Mouse (Mus musculus) forebrain, embryonic 14.5 days (tissue): ENCODE measurements at regions not wholly inside any gene's neighbourhood (a gene's known extent, or its start where the extent isn't known, plus 50 kb on each side); places are given as distances from the start of the nearest gene placed in this dataset.

ENCODE experiments used
- ATAC-seq: fragments of 200-750 bp; cut with Nextera tagmentation; 2 replicates; pipeline ENCODE4 v1.8.0; 2017; ENCODE audit warnings: mild to moderate bottlenecking, moderate library complexity
- DNase-seq: peaks from one replicate; pipeline ENCODE4 v3.0.0-alpha.2; 2015; ENCODE audit warnings: low spot score
- H3K27ac ChIP-seq: fragments of 300-500 bp; sonication (generic); 2 replicates; pipeline ENCODE4 v1.5.1; 2014; ENCODE audit warnings: low read depth, mild to moderate bottlenecking, control low read depth, low read length, moderate library complexity
- H3K27me3 ChIP-seq: fragments of 300-500 bp; sonication (generic); replicated peaks from 2 replicates; pipeline ENCODE4 v1.6.1; 2014; ENCODE audit warnings: low read length, control low read depth, mixed read lengths; ENCODE audit not compliant: control insufficient read depth, insufficient read depth
- H3K36me3 ChIP-seq: fragments of 300-500 bp; sonication (generic); 2 replicates; pipeline ENCODE4 v1.6.1; 2014; ENCODE audit warnings: low read length, control low read depth; ENCODE audit not compliant: control insufficient read depth, insufficient read depth
- H3K4me1 ChIP-seq: fragments of 300-500 bp; sonication (generic); 2 replicates; pipeline ENCODE4 v1.6.1; 2014; ENCODE audit warnings: antibody characterized with exemption, low read length, control low read depth; ENCODE audit not compliant: control insufficient read depth, insufficient read depth
- H3K4me2 ChIP-seq: fragments of 300-500 bp; sonication (generic); 2 replicates; pipeline ENCODE4 v1.6.1; 2014; ENCODE audit warnings: mild to moderate bottlenecking, control low read depth, low read length
- H3K4me3 ChIP-seq: fragments of 300-500 bp; sonication (generic); 2 replicates; pipeline ENCODE4 v1.5.1; 2014; ENCODE audit warnings: low read depth, low read length, control low read depth
- H3K9ac ChIP-seq: fragments of 300-500 bp; sonication (generic); 2 replicates; pipeline ENCODE4 v1.6.1; 2014; ENCODE audit warnings: mild to moderate bottlenecking, low read length, control low read depth, moderate library complexity
- H3K9me3 ChIP-seq: fragments of 300-500 bp; sonication (generic); replicated peaks from 2 replicates; pipeline ENCODE4 v1.6.1; 2016; ENCODE audit warnings: low read length, control low read depth, mixed read lengths; ENCODE audit not compliant: control insufficient read depth
- WGBS: fragments of 180-500 bp; shearing (Covaris S2); extraction: QIAGEN DNeasy Blood & Tissue Kit; methylation state at CpG from one replicate; pipeline ENCODE4 v1.1.7; 2014; 5-methylcytosine and 5-hydroxymethylcytosine counted together

- Histone ChIP-seq H3K36me3 (no peaks in the 10 kb centered on the region), H3K4me2 (no peak overlapping the region), H3K4me1 (peaks cover 29% of the 10 kb centered on the region), H3K9ac (no peak overlapping the region), H3K4me3 (no peak overlapping the region), H3K27me3 (0 out of 2 replicates have a peak, but pooled peaks cover 2% of the 10 kb centered on the region), H3K9me3 (no peaks in the 10 kb centered on the region), H3K27ac (no peak overlapping the region)
- DNase-seq (no peak), ATAC-seq (no peak)
- WGBS: 19% methylated on average over 2 of the region's 2 CpGs
These were observed 183.0 kb upstream of the Tle1 start for GRCm38 (mm10) chr4:72383729-72384128.

DNA sequence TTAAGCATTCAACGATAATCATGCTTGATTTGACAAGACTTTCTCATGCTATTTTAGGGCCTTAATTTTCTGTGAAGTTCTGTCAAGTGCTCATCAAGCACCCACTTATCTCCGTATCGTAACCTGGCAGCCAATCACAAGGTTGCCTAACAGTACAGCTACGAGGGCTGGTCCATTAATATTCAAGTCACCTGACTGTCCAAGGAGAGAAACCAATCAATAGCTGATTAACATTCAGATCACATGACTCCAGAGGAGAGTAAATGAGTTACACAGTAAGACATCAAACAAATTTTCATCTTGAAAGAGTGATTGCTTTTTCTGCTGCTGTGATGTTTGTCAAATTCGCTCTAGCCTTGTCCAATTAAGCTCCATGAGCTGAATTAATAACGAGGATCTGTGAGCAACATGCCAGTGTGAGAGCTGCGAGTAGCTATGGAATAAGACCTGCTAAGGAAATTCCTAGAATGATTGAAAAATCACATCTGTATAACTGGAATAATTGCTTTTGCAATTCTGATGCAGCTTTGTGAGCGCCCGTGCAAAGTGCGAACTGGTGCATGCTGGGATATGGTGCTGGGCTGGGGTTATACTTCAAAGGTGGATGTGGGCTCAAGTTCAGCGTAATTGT lies 181.9 kb upstream of the Tle1 start:
- H3K4me3 ChIP-seq: no peak overlapping the region
- H3K27me3 ChIP-seq: 0 out of 2 replicates have a peak, but pooled peaks cover 2% of the 10 kb centered on the region
- no peaks in the 10 kb centered on the region for H3K9me3 ChIP-seq
- peaks cover 29% of the 10 kb centered on the region for H3K4me1 ChIP-seq
- DNase-seq (peak; percentile 84), ATAC-seq (peak; percentile 49)
- 8% methylated on average over 11 of the region's 11 CpGs for WGBS
- H3K27ac ChIP-seq: no peak overlapping the region
- H3K4me2 ChIP-seq: peak overlapping the region; percentile 35
- H3K9ac ChIP-seq: no peak overlapping the region
- no peaks in the 10 kb centered on the region for H3K36me3 ChIP-seq

DNA sequence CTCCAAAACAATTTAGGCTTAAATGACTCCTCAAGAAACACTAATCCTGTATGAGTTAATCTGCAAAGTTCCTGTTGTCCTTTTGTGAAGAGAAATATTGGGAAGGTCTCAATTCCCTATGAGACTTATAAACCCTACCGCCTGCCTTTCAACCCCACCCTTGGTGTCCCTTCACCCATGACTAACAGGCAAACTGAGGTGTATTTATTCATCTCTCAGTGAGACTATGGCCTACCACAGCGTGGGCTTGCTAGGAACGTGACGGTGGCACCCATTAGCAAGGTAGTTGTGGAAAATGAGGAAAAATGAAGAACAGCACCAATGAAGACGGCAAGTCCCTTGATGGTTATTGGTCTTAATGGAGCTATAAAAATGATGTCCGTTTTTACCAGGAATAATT lies 181.0 kb upstream of the Tle1 start:
- Histone ChIP-seq H3K9ac (no peak overlapping the region), H3K36me3 (no peaks in the 10 kb centered on the region), H3K4me2 (no peak overlapping the region), H3K27ac (no peak overlapping the region), H3K27me3 (0 out of 2 replicates have a peak, but pooled peaks cover 2% of the 10 kb centered on the region), H3K9me3 (no peaks in the 10 kb centered on the region), H3K4me1 (peaks cover 29% of the 10 kb centered on the region), H3K4me3 (no peak overlapping the region)
- ATAC-seq: no peak
- 19% methylated on average over 6 of the region's 6 CpGs for WGBS
- peak; percentile 17 for DNase-seq

GRCm38 (mm10) chr4:72381116-72381515 lies 180.4 kb upstream of the Tle1 start:
- Histone ChIP-seq H3K9ac (no peak overlapping the region), H3K4me3 (no peak overlapping the region), H3K27me3 (0 out of 2 replicates have a peak, but pooled peaks cover 2% of the 10 kb centered on the region), H3K9me3 (no peaks in the 10 kb centered on the region), H3K36me3 (no peaks in the 10 kb centered on the region), H3K4me2 (no peak overlapping the region), H3K4me1 (peaks cover 29% of the 10 kb centered on the region), H3K27ac (no peak overlapping the region)
- 11% methylated on average over 3 of the region's 3 CpGs for WGBS
- ATAC-seq: no peak
- DNase-seq: peak; percentile 39

DNA sequence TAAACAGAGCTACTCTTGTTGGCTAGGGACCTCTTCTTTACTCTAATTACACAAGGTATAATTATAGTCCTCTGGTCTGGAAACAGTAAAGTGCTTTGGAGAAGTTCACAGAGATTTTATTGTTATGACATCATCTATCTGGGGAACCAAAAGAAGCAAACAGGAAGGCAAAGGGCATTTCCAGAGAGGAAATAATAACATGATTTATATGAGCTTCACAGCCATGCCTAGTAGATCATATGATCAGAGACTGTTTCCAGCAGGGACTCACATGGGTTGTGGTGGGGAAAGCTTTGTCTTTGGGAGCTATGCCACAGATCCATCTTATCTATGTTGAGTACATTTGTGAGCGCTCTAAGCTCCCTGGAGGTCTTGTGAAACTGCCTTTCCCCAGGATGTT lies 178.8 kb upstream of the Tle1 start:
- H3K36me3 ChIP-seq: no peaks in the 10 kb centered on the region
- no peak overlapping the region for H3K4me3 ChIP-seq
- no peaks in the 10 kb centered on the region for H3K27me3 ChIP-seq
- no peak overlapping the region for H3K27ac ChIP-seq
- H3K9ac ChIP-seq: no peak overlapping the region
- no peak overlapping the region for H3K4me2 ChIP-seq
- H3K4me1 ChIP-seq: peaks cover 17% of the 10 kb centered on the region
- DNase-seq (no peak), ATAC-seq (no peak)
- 97% methylated on average over 1 of the region's 1 CpGs for WGBS
- no peaks in the 10 kb centered on the region for H3K9me3 ChIP-seq

DNA sequence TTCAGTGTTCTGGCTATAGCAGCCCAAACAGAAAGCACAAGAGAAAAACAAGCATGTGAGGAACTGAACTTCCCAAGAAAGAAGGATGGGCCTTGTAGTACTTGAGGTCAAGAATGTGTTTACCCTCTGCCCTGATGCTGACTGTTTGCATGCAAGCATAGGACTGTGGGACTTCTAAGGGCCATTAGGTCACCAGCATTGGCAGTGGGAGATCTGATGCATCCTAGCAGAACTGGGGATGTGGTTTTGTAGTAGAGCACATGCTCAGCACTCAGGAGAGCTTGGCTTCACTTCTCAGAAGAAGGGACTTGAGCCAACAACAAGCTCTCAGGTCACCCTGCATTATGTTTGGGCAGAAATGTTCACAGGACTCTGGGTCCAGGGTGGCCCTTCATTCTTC lies 178.3 kb upstream of the Tle1 start:
- Histone ChIP-seq H3K36me3 (no peaks in the 10 kb centered on the region), H3K4me1 (peaks cover 14% of the 10 kb centered on the region), H3K27me3 (no peaks in the 10 kb centered on the region), H3K9me3 (no peaks in the 10 kb centered on the region), H3K27ac (no peak overlapping the region), H3K9ac (no peak overlapping the region), H3K4me3 (no peak overlapping the region), H3K4me2 (no peak overlapping the region)
- DNase-seq (no peak), ATAC-seq (no peak)

- Histone ChIP-seq H3K4me1 (no peaks in the 10 kb centered on the region; the same call in 1 of the 2 replicates), H3K9ac (no peak overlapping the region), H3K27ac (no peak overlapping the region), H3K4me2 (no peak overlapping the region), H3K36me3 (no peaks in the 10 kb centered on the region), H3K27me3 (no peaks in the 10 kb centered on the region), H3K4me3 (no peak overlapping the region), H3K9me3 (no peaks in the 10 kb centered on the region)
- ATAC-seq (no peak), DNase-seq (peak; percentile 36)
- WGBS: 19% methylated on average over 1 of the region's 1 CpGs
These were observed 176.8 kb upstream of the Tle1 start for GRCm38 (mm10) chr4:72377520-72377919.

DNA sequence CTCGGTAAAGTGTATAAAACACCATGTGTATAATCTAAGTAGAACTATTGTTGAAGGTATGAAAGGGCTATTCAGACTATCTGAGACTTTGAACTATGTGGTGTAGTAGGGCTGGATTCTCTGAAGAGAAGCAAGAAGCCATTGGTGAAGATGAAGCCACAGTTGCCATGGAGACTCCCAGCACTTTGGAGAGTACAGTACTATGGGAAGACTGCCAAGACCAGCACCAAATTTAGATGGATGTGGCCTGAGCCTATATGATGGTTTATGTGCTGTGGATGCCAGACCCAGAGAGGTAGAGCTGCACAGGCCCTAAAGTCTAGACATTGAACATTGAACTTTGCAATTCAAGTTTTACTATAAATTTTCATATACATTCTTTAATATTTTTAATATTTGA lies 151.3 kb upstream of the Tle1 start:
- DNase-seq (peak; percentile 21), ATAC-seq (no peak)
- Histone ChIP-seq H3K4me3 (no peak overlapping the region), H3K27ac (no peak overlapping the region), H3K9ac (no peak overlapping the region), H3K4me2 (no peak overlapping the region), H3K36me3 (no peaks in the 10 kb centered on the region), H3K9me3 (no peaks in the 10 kb centered on the region), H3K27me3 (no peaks in the 10 kb centered on the region), H3K4me1 (no peaks in the 10 kb centered on the region)
- WGBS: 13% methylated on average over 1 of the region's 1 CpGs

- H3K27me3 ChIP-seq: no peaks in the 10 kb centered on the region
- WGBS: 70% methylated on average over 3 of the region's 3 CpGs
- H3K9me3 ChIP-seq: no peaks in the 10 kb centered on the region
- no peak overlapping the region for H3K27ac ChIP-seq
- ATAC-seq (no peak), DNase-seq (no peak)
- no peaks in the 10 kb centered on the region for H3K36me3 ChIP-seq
- H3K9ac ChIP-seq: no peak overlapping the region
- H3K4me2 ChIP-seq: no peak overlapping the region
- H3K4me1 ChIP-seq: no peaks in the 10 kb centered on the region; the same call in 1 of the 2 replicates
- no peak overlapping the region for H3K4me3 ChIP-seq
These were observed 131.2 kb upstream of the Tle1 start for GRCm38 (mm10) chr4:72331882-72332281.
